Mouse (Mus musculus) layer of hippocampus, adult 2 months (tissue): ENCODE measurements around the gene Cd6. TPM values are rescaled to one million over a fixed set of nuclear protein-coding genes. Genes with fewer than 3 reads are reported as not detected.

Source experiments
- DNase-seq, 2 experiments: peaks; one replicate each; pipeline ENCODE4 v3.0.0; 2022; ENCODE audit warnings: low spot score in 2 of 2
- H3K27ac ChIP-seq: fragments of 200-600 bp; 2 replicates; pipeline ENCODE4 v1.8.1; 2022
- H3K4me3 ChIP-seq: fragments of 200-600 bp; 2 replicates; pipeline ENCODE4 v1.8.1; 2022; ENCODE audit warnings: mild to moderate bottlenecking
- CTCF ChIP-seq: fragments of 200-600 bp; conservative IDR thresholded peaks from 2 replicates; pipeline ENCODE4 v1.8.1; 2022; ENCODE audit warnings: antibody characterized with exemption, mild to moderate bottlenecking, moderate library complexity
- total RNA-seq, 2 experiments: library from RNA; stranded (reverse); gene quantifications; 2 replicates each; pipeline ENCODE4 v1.2.3; 2021

Cd6 gene
- total RNA-seq, 2 experiments from 2014 or later: 0.32 TPM; not detected in 1

- H3K27ac ChIP-seq: no peak overlapping the region
- no peak for DNase-seq
- H3K4me3 ChIP-seq: no peak overlapping the region
- no peak for TF ChIP-seq CTCF
These were observed 17.6 kb upstream of the Cd6 start for GRCm38 (mm10) chr19:10847311-10848087.

- Histone ChIP-seq H3K4me3 (no peak overlapping the region), H3K27ac (no peak overlapping the region)
- TF ChIP-seq CTCF: no peak
- no peak for DNase-seq
These were observed 16.3 kb upstream of the Cd6 start for GRCm38 (mm10) chr19:10846150-10846549.

GRCm38 (mm10) chr19:10845454-10845853, 15.6 kb upstream of the Cd6 start:
- Histone ChIP-seq H3K4me3 (no peak overlapping the region), H3K27ac (no peak overlapping the region; the same call in 1 of the 2 replicates)
- no peak for DNase-seq
- no peak for TF ChIP-seq CTCF

- no peak for DNase-seq
- TF ChIP-seq CTCF: no peak
- Histone ChIP-seq H3K4me3 (no peak overlapping the region), H3K27ac (no peak overlapping the region)
These were observed 14.3 kb upstream of the Cd6 start for GRCm38 (mm10) chr19:10844206-10844605.

- H3K27ac ChIP-seq: no peak overlapping the region
- TF ChIP-seq CTCF: no peak
- no peak overlapping the region; the same call in 1 of the 2 replicates for H3K4me3 ChIP-seq
- no peak for DNase-seq
These were observed 13.1 kb upstream of the Cd6 start for GRCm38 (mm10) chr19:10842914-10843313.

GRCm38 (mm10) chr19:10841721-10842626, 12.1 kb upstream of the Cd6 start:
- Histone ChIP-seq H3K4me3 (no peak overlapping the region), H3K27ac (0 out of 2 replicates have a peak overlapping the region, but pooled peaks have one; percentile 8)
- DNase-seq: no peak
- TF ChIP-seq CTCF: no peak

GRCm38 (mm10) chr19:10839010-10839892, 9.4 kb upstream of the Cd6 start, which contains the start of gene Slc15a3:
Slc15a3 (plus strand) TSS chr19:10839727.
- no peak for TF ChIP-seq CTCF

GRCm38 (mm10) chr19:10835671-10836070, 5.8 kb upstream of the Cd6 start:
- no peak overlapping the region for H3K27ac ChIP-seq
- H3K4me3 ChIP-seq: no peak overlapping the region
- no peak for TF ChIP-seq CTCF
- no peak for DNase-seq

More at GRCm38 (mm10) chr19:10839010-10839892, 9.4 kb upstream of the Cd6 start, which contains the start of gene Slc15a3:
- no peak within 1 kb of the TSS for H3K4me3 ChIP-seq
- H3K27ac ChIP-seq: no peak within 1 kb of the TSS
- no peak for DNase-seq

GRCm38 (mm10) chr19:10833611-10834010, 3.8 kb upstream of the Cd6 start:
- Histone ChIP-seq H3K27ac (no peak overlapping the region), H3K4me3 (no peak overlapping the region)
- TF ChIP-seq CTCF: no peak
- DNase-seq: no peak

- DNase-seq: no peak
- no peak overlapping the region for H3K4me3 ChIP-seq
- TF ChIP-seq CTCF: no peak
- H3K27ac ChIP-seq: no peak overlapping the region
These were observed 2.2 kb upstream of the Cd6 start for GRCm38 (mm10) chr19:10832030-10832429.

GRCm38 (mm10) chr19:10831424-10831823, 1.6 kb upstream of the Cd6 start:
- DNase-seq: peak; percentile 26 to 62
- Histone ChIP-seq H3K4me3 (no peak overlapping the region), H3K27ac (no peak overlapping the region)
- peak; percentile 74 for TF ChIP-seq CTCF

GRCm38 (mm10) chr19:10828321-10828720, 1.5 kb downstream of the Cd6 start:
- TF ChIP-seq CTCF: no peak
- H3K4me3 ChIP-seq: no peak overlapping the region
- DNase-seq: no peak
- no peak overlapping the region for H3K27ac ChIP-seq
